Mouse (Mus musculus): ENCODE data around the gene Zmiz2.
"Not testable (repeated sequence)": the region's sequence is repeated elsewhere in the genome, so short reads cannot be mapped to it uniquely, and the experiment has no call there.

- not testable (repeated sequence) for TF ChIP-seq CTCF, EP300 (IDR thresholded peaks at IDR 0.05)
These were observed 59.3 kb downstream of the Zmiz2 start for GRCm38 (mm10) chr11:6448155-6448554.
